Comparison of ENCODE assay signal across 19 mouse cellular contexts in the genomic region with DNA sequence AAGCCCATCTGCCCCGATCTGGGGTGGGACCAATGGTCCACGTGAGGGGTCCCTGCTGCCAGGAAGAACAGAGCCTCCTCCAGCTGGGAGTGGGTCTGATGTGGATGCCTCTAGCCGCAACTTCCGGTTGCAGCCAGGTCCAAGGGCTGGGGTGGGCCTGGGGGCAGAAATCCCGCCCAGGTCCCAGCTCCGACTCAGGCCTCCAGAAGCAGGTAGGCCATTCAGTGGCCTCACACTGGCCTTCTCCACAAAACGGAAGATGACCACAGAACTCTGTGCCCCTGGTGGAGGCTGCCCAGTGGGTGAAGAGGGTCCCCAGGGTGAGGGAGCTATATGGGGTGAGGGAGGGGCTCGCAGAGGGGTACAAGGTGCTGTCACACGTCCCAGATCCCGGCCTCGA. TPM values are rescaled to one million over a fixed set of nuclear protein-coding genes. Genes with fewer than 3 reads are reported as not detected.
DNase-seq lines count a peak whose midpoint lies in the region; ATAC-seq lines count a peak whose summit lies in the region.
"Had no signal": no experiment of that assay in that cellular context is flagged by ENCODE, and none has a peak within 500 bp of the region (broad histone marks: within the 10 kb centered on the region; RNA-seq: fewer than 3 reads in every experiment).

No protein-coding gene starts in this region.

- no peak for DNase-seq in forebrain, embryonic 14.5 days (ENCODE audit: low spot score)
- no peak for DNase-seq in forebrain, embryonic 10.5 days (ENCODE audit: extremely low spot score, low spot score)
- DNase-seq in midbrain, embryonic 11.5 days (ENCODE audit: low spot score, missing footprints): no peak
- DNase-seq in adipocyte (ENCODE audit: low spot score): no peak
- DNase-seq: B cell, adult 2 months; embryo, embryonic 11 days; gastrocnemius, postnatal 36 days; kidney, adult 2 months; kidney, postnatal 14 days; left cerebral cortex, postnatal 4 days; liver; right cerebral cortex, postnatal 14 days; thymus, adult 2 months had no signal

- H3K36me3 ChIP-seq in forebrain, embryonic 14.5 days (ENCODE audit: control insufficient read depth, insufficient read depth, low read length): no peaks in the 10 kb centered on the region
- H3K36me3 ChIP-seq in forebrain, embryonic 10.5 days (replicated peaks): no peaks in the 10 kb centered on the region
- no peaks in the 10 kb centered on the region for H3K36me3 ChIP-seq in midbrain, embryonic 12.5 days
- no peaks in the 10 kb centered on the region for H3K36me3 ChIP-seq in midbrain, embryonic 11.5 days (ENCODE audit: control insufficient read depth, insufficient read depth, low read length)
- 0 out of 2 replicates have a peak, but pooled peaks cover 2% of the 10 kb centered on the region for H3K36me3 ChIP-seq in hindbrain, embryonic 16.5 days (ENCODE audit: control insufficient read depth, insufficient read depth, low read length)
- H3K36me3 ChIP-seq in neural tube, embryonic 15.5 days: no peaks in the 10 kb centered on the region
- H3K36me3 ChIP-seq: heart, embryonic 10.5 days had no signal

- H3K9me3 ChIP-seq in forebrain, embryonic 14.5 days (replicated peaks; ENCODE audit: control insufficient read depth, low read length): no peaks in the 10 kb centered on the region
- H3K9me3 ChIP-seq in forebrain, embryonic 10.5 days: no peaks in the 10 kb centered on the region
- no peaks in the 10 kb centered on the region for H3K9me3 ChIP-seq in midbrain, embryonic 12.5 days
- no peaks in the 10 kb centered on the region for H3K9me3 ChIP-seq in midbrain, embryonic 11.5 days (ENCODE audit: control insufficient read depth, low read length)
- H3K9me3 ChIP-seq in hindbrain, embryonic 16.5 days (ENCODE audit: control insufficient read depth, low read length): no peaks in the 10 kb centered on the region
- H3K9me3 ChIP-seq in neural tube, embryonic 15.5 days (replicated peaks): no peaks in the 10 kb centered on the region
- H3K9me3 ChIP-seq: heart, embryonic 10.5 days had no signal

- H3K9ac ChIP-seq in forebrain, embryonic 14.5 days (ENCODE audit: low read length): peak overlapping the region; percentile 21; the same call in 1 of the 2 replicates
- no peak overlapping the region for H3K9ac ChIP-seq in midbrain, embryonic 12.5 days (replicated peaks)
- no peak overlapping the region for H3K9ac ChIP-seq in midbrain, embryonic 11.5 days (ENCODE audit: low read length)
- peak overlapping the region; percentile 22; the same call in 1 of the 2 replicates for H3K9ac ChIP-seq in hindbrain, embryonic 16.5 days (ENCODE audit: low read depth, low read length)
- H3K9ac ChIP-seq in neural tube, embryonic 15.5 days (replicated peaks): peak overlapping the region; percentile 4; the same call in 1 of the 2 replicates

- WGBS in forebrain, embryonic 14.5 days: 67% methylated on average over 11 of the region's 11 CpGs
- WGBS in forebrain, embryonic 10.5 days: 70% methylated on average over 11 of the region's 11 CpGs
- 79% methylated on average over 11 of the region's 11 CpGs for WGBS in midbrain, embryonic 12.5 days
- WGBS in midbrain, embryonic 11.5 days: 78% methylated on average over 11 of the region's 11 CpGs
- 76% methylated on average over 11 of the region's 11 CpGs for WGBS in hindbrain, embryonic 16.5 days
- 79% methylated on average over 11 of the region's 11 CpGs for WGBS in neural tube, embryonic 15.5 days

- no peak for ATAC-seq in forebrain, embryonic 14.5 days
- ATAC-seq in midbrain, embryonic 12.5 days (ENCODE audit: low FRiP score, low read depth): no peak
- no peak for ATAC-seq in midbrain, embryonic 11.5 days (ENCODE audit: low FRiP score)
- no peak for ATAC-seq in hindbrain, embryonic 16.5 days
- ATAC-seq in neural tube, embryonic 15.5 days (ENCODE audit: low FRiP score): no peak
- ATAC-seq: lung, postnatal 0 days had no signal

- peaks cover 45% of the 10 kb centered on the region for H3K4me1 ChIP-seq in forebrain, embryonic 14.5 days (ENCODE audit: control insufficient read depth, insufficient read depth, low read length)
- peaks cover 65% of the 10 kb centered on the region for H3K4me1 ChIP-seq in forebrain, embryonic 10.5 days
- peaks cover 67% of the 10 kb centered on the region for H3K4me1 ChIP-seq in midbrain, embryonic 12.5 days
- peaks cover 45% of the 10 kb centered on the region for H3K4me1 ChIP-seq in midbrain, embryonic 11.5 days (ENCODE audit: control insufficient read depth, insufficient read depth, low read length)
- peaks cover 58% of the 10 kb centered on the region for H3K4me1 ChIP-seq in hindbrain, embryonic 16.5 days (ENCODE audit: control insufficient read depth, insufficient read depth, low read depth, low read length)
- H3K4me1 ChIP-seq in neural tube, embryonic 15.5 days: peaks cover 78% of the 10 kb centered on the region

- no peak overlapping the region for H3K4me3 ChIP-seq in forebrain, embryonic 14.5 days (ENCODE audit: low read depth, low read length)
- H3K4me3 ChIP-seq in forebrain, embryonic 10.5 days: no peak overlapping the region
- H3K4me3 ChIP-seq in midbrain, embryonic 12.5 days: no peak overlapping the region
- H3K4me3 ChIP-seq in midbrain, embryonic 11.5 days (ENCODE audit: low read depth, low read length): no peak overlapping the region
- H3K4me3 ChIP-seq in hindbrain, embryonic 16.5 days (ENCODE audit: low read length): no peak overlapping the region
- no peak overlapping the region; the same call in 1 of the 2 replicates for H3K4me3 ChIP-seq in neural tube, embryonic 15.5 days (replicated peaks)
- H3K4me3 ChIP-seq: heart, embryonic 10.5 days; layer of hippocampus, adult 2 months had no signal

- H3K27me3 ChIP-seq in forebrain, embryonic 14.5 days (replicated peaks; ENCODE audit: control insufficient read depth, insufficient read depth, low read length): peaks cover 10% of the 10 kb centered on the region
- H3K27me3 ChIP-seq in forebrain, embryonic 10.5 days (ENCODE audit: poor library complexity, severe bottlenecking): peaks cover 85% of the 10 kb centered on the region
- peaks cover 68% of the 10 kb centered on the region for H3K27me3 ChIP-seq in midbrain, embryonic 12.5 days
- peaks cover 28% of the 10 kb centered on the region for H3K27me3 ChIP-seq in midbrain, embryonic 11.5 days (ENCODE audit: control insufficient read depth, insufficient read depth, low read length)
- no peaks in the 10 kb centered on the region; the same call in 1 of the 2 replicates for H3K27me3 ChIP-seq in hindbrain, embryonic 16.5 days (replicated peaks; ENCODE audit: control insufficient read depth, insufficient read depth, low read length)
- H3K27me3 ChIP-seq in neural tube, embryonic 15.5 days (replicated peaks): peaks cover 24% of the 10 kb centered on the region

- no peak overlapping the region for H3K27ac ChIP-seq in forebrain, embryonic 14.5 days (ENCODE audit: low read depth, low read length)
- H3K27ac ChIP-seq in forebrain, embryonic 10.5 days: no peak overlapping the region
- no peak overlapping the region for H3K27ac ChIP-seq in midbrain, embryonic 12.5 days (replicated peaks)
- H3K27ac ChIP-seq in midbrain, embryonic 11.5 days (ENCODE audit: low read depth, low read length): no peak overlapping the region
- no peak overlapping the region for H3K27ac ChIP-seq in hindbrain, embryonic 16.5 days (ENCODE audit: low read depth, low read length)
- H3K27ac ChIP-seq in neural tube, embryonic 15.5 days (replicated peaks): no peak overlapping the region
- H3K27ac ChIP-seq: heart, embryonic 10.5 days; layer of hippocampus, adult 2 months had no signal

- H3K4me2 ChIP-seq in forebrain, embryonic 14.5 days (ENCODE audit: low read length): peak overlapping the region; percentile 100
- H3K4me2 ChIP-seq in midbrain, embryonic 12.5 days (replicated peaks): peak overlapping the region; percentile 98; the same call in 1 of the 2 replicates
- no peak overlapping the region for H3K4me2 ChIP-seq in midbrain, embryonic 11.5 days
- H3K4me2 ChIP-seq in hindbrain, embryonic 16.5 days (ENCODE audit: low read length): peak overlapping the region; percentile 92
- H3K4me2 ChIP-seq in neural tube, embryonic 15.5 days: peak overlapping the region; percentile 99

RNA-seq across cellular contexts. Expression of a gene that starts 2.6 kb away (rescaled TPM):
- polyA plus RNA-seq in forebrain, embryonic 14.5 days (2014; fragmentation: Nextera tagmentation; extraction: Ambion mirVana): 68.7 and 83.0 TPM in 2 replicates
- polyA plus RNA-seq in forebrain, embryonic 10.5 days (2016; fragmentation: Nextera tagmentation; extraction: Ambion mirVana): 2.8 and 2.9 TPM in 2 replicates
- polyA plus RNA-seq in midbrain, embryonic 12.5 days (2016; fragmentation: Nextera tagmentation; extraction: Ambion mirVana): 31.4 and 31.9 TPM in 2 replicates
- 10.7 and 11.0 TPM in 2 replicates for polyA plus RNA-seq in midbrain, embryonic 11.5 days (2014; fragmentation: Nextera tagmentation; extraction: Ambion mirVana)
- polyA plus RNA-seq in hindbrain, embryonic 16.5 days (2015; fragmentation: Nextera tagmentation; extraction: Ambion mirVana): 99.1 and 112 TPM in 2 replicates
- polyA plus RNA-seq in neural tube, embryonic 15.5 days (2015; fragmentation: Nextera tagmentation; extraction: Ambion mirVana): 88.4 and 118 TPM in 2 replicates

RNA-seq across cellular contexts. Expression of a gene that starts 3.6 kb away (rescaled TPM):
- polyA plus RNA-seq in forebrain, embryonic 14.5 days (2014; fragmentation: Nextera tagmentation; extraction: Ambion mirVana): 42.6 and 43.1 TPM in 2 replicates
- 17.9 and 18.0 TPM in 2 replicates for polyA plus RNA-seq in forebrain, embryonic 10.5 days (2016; fragmentation: Nextera tagmentation; extraction: Ambion mirVana)
- polyA plus RNA-seq in midbrain, embryonic 12.5 days (2016; fragmentation: Nextera tagmentation; extraction: Ambion mirVana): 27.6 and 32.6 TPM in 2 replicates
- polyA plus RNA-seq in midbrain, embryonic 11.5 days (2014; fragmentation: Nextera tagmentation; extraction: Ambion mirVana): 20.0 and 25.5 TPM in 2 replicates
- polyA plus RNA-seq in hindbrain, embryonic 16.5 days (2015; fragmentation: Nextera tagmentation; extraction: Ambion mirVana): 49.4 and 55.6 TPM in 2 replicates
- 44.0 and 52.3 TPM in 2 replicates for polyA plus RNA-seq in neural tube, embryonic 15.5 days (2015; fragmentation: Nextera tagmentation; extraction: Ambion mirVana)

RNA-seq across cellular contexts. Expression of a gene that starts 14.1 kb away (rescaled TPM):
- 402 and 405 TPM in 2 replicates for polyA plus RNA-seq in forebrain, embryonic 14.5 days (2014; fragmentation: Nextera tagmentation; extraction: Ambion mirVana)
- polyA plus RNA-seq in forebrain, embryonic 10.5 days (2016; fragmentation: Nextera tagmentation; extraction: Ambion mirVana): 206 and 224 TPM in 2 replicates
- polyA plus RNA-seq in midbrain, embryonic 12.5 days (2016; fragmentation: Nextera tagmentation; extraction: Ambion mirVana): 228 and 237 TPM in 2 replicates
- 215 and 221 TPM in 2 replicates for polyA plus RNA-seq in midbrain, embryonic 11.5 days (2014; fragmentation: Nextera tagmentation; extraction: Ambion mirVana)
- 343 and 362 TPM in 2 replicates for polyA plus RNA-seq in hindbrain, embryonic 16.5 days (2015; fragmentation: Nextera tagmentation; extraction: Ambion mirVana)
- 322 and 350 TPM in 2 replicates for polyA plus RNA-seq in neural tube, embryonic 15.5 days (2015; fragmentation: Nextera tagmentation; extraction: Ambion mirVana)

RNA-seq across cellular contexts. Expression of a gene that starts 16.6 kb away (rescaled TPM):
- polyA plus RNA-seq in forebrain, embryonic 14.5 days (2014; fragmentation: Nextera tagmentation; extraction: Ambion mirVana): 7.2 TPM in 2 replicates
- 12.5 and 13.3 TPM in 2 replicates for polyA plus RNA-seq in forebrain, embryonic 10.5 days (2016; fragmentation: Nextera tagmentation; extraction: Ambion mirVana)
- 6.5 and 7.1 TPM in 2 replicates for polyA plus RNA-seq in midbrain, embryonic 12.5 days (2016; fragmentation: Nextera tagmentation; extraction: Ambion mirVana)
- 4.3 and 5.5 TPM in 2 replicates for polyA plus RNA-seq in midbrain, embryonic 11.5 days (2014; fragmentation: Nextera tagmentation; extraction: Ambion mirVana)
- polyA plus RNA-seq in hindbrain, embryonic 16.5 days (2015; fragmentation: Nextera tagmentation; extraction: Ambion mirVana): 13.0 and 13.4 TPM in 2 replicates
- polyA plus RNA-seq in neural tube, embryonic 15.5 days (2015; fragmentation: Nextera tagmentation; extraction: Ambion mirVana): 13.2 and 13.9 TPM in 2 replicates

RNA-seq across cellular contexts. Expression of a gene that starts 20.2 kb away (rescaled TPM):
- 1.4 and 1.6 TPM in 2 replicates for polyA plus RNA-seq in forebrain, embryonic 14.5 days (2014; fragmentation: Nextera tagmentation; extraction: Ambion mirVana)
- 3.8 and 3.9 TPM in 2 replicates for polyA plus RNA-seq in forebrain, embryonic 10.5 days (2016; fragmentation: Nextera tagmentation; extraction: Ambion mirVana)
- polyA plus RNA-seq in midbrain, embryonic 12.5 days (2016; fragmentation: Nextera tagmentation; extraction: Ambion mirVana): 3.6 and 4.2 TPM in 2 replicates
- polyA plus RNA-seq in midbrain, embryonic 11.5 days (2014; fragmentation: Nextera tagmentation; extraction: Ambion mirVana): 3.2 and 3.9 TPM in 2 replicates
- 2.4 and 3.3 TPM in 2 replicates for polyA plus RNA-seq in hindbrain, embryonic 16.5 days (2015; fragmentation: Nextera tagmentation; extraction: Ambion mirVana)
- polyA plus RNA-seq in neural tube, embryonic 15.5 days (2015; fragmentation: Nextera tagmentation; extraction: Ambion mirVana): 2.4 and 10.0 TPM in 2 replicates

Comparison
In these comparisons a context has a peak if more than half of its experiments do, and no peak if none do; other contexts are left out.
1. H3K9ac ChIP-seq: peak in forebrain, embryonic 14.5 days (single experiment), hindbrain, embryonic 16.5 days (single experiment) and neural tube, embryonic 15.5 days (single experiment); none in midbrain, embryonic 12.5 days (single experiment) and midbrain, embryonic 11.5 days (single experiment).